Mouse (Mus musculus) CH12.LX (cell line): ENCODE data around the gene Hist1h2ap. TPM values are rescaled to one million over a fixed set of nuclear protein-coding genes. Genes with fewer than 3 reads are reported as not detected.

Source experiments
- DNase-seq: peaks from one replicate; pipeline ENCODE4 v3.0.0-alpha.2; 2013; ENCODE audit errors: extremely low read depth
- H3K27ac ChIP-seq: 2 replicates; pipeline ENCODE4 v1.5.1; 2012; ENCODE audit warnings: low read depth, mild to moderate bottlenecking, control low read depth, moderate library complexity; ENCODE audit not compliant: insufficient read depth
- H3K27me3 ChIP-seq: replicated peaks from 2 replicates; pipeline ENCODE3; 2012; ENCODE audit warnings: inconsistent platforms
- H3K36me3 ChIP-seq, 2 experiments: replicated peaks in 1 of 2; 2 replicates each; pipeline versions ENCODE3 to v1.6.1; 2012; ENCODE audit warnings: inconsistent platforms in 1 of 2, low read length in 1 of 2, mild to moderate bottlenecking in 1 of 2, mixed read lengths in 1 of 2, moderate library complexity in 1 of 2; ENCODE audit not compliant: control insufficient read depth in 1 of 2, insufficient read depth in 1 of 2
- H3K4me1 ChIP-seq, 2 experiments: 2 replicates each; pipeline ENCODE4 v1.6.1; 2012; ENCODE audit warnings: inconsistent platforms in 1 of 2, moderate library complexity in 1 of 2; ENCODE audit not compliant: insufficient read depth in 2 of 2, control insufficient read depth in 1 of 2
- H3K4me2 ChIP-seq: 2 replicates; pipeline ENCODE4 v1.6.1; 2012; ENCODE audit warnings: low read depth, mild to moderate bottlenecking, control low read depth; ENCODE audit not compliant: poor library complexity, insufficient read depth, severe bottlenecking
- H3K4me3 ChIP-seq, 3 experiments: fragments of 150-350 bp in 1 of 3; sonication (generic) in 1 of 3; replicated peaks in 1 of 3; 2 replicates each; pipeline versions ENCODE3 to v1.5.1; 2011 to 2012; ENCODE audit warnings: low read depth in 2 of 3, low read length in 2 of 3, mild to moderate bottlenecking in 2 of 3, moderate library complexity in 2 of 3, control low read depth in 1 of 3, improper control_type of control experiment in 1 of 3, inconsistent platforms in 1 of 3, mixed read lengths in 1 of 3; ENCODE audit not compliant: poor library complexity in 1 of 3
- H3K79me2 ChIP-seq: replicated peaks from 2 replicates; pipeline ENCODE4 v1.6.1; 2012; ENCODE audit warnings: mild to moderate bottlenecking, moderate library complexity; ENCODE audit not compliant: control insufficient read depth, poor library complexity, insufficient read depth, severe bottlenecking; ENCODE audit errors: extremely low read depth
- H3K9ac ChIP-seq: 2 replicates; pipeline ENCODE4 v1.6.1; 2012; ENCODE audit warnings: low read depth, mild to moderate bottlenecking, control low read depth, moderate library complexity; ENCODE audit not compliant: insufficient read depth
- H3K9me3 ChIP-seq: replicated peaks from 2 replicates; pipeline ENCODE3; 2012; ENCODE audit warnings: low read length, inconsistent platforms, mixed read lengths
- CHD1 ChIP-seq: IDR thresholded peaks from 2 replicates; pipeline ENCODE4 v1.6.1; 2012; ENCODE audit warnings: low read depth, low read length, improper control_type of control experiment, inconsistent platforms
- CHD2 ChIP-seq: IDR thresholded peaks from 2 replicates; pipeline ENCODE4 v1.6.1; 2011; ENCODE audit warnings: low read length, improper control_type of control experiment
- E2F4 ChIP-seq: IDR thresholded peaks from 2 replicates; pipeline ENCODE4 v1.6.1; 2011; ENCODE audit warnings: low read depth, low read length, improper control_type of control experiment; ENCODE audit not compliant: insufficient replicate concordance
- EP300 ChIP-seq: IDR thresholded peaks from 2 replicates; pipeline ENCODE4 v1.6.1; 2011; ENCODE audit warnings: low read length, improper control_type of control experiment
- HCFC1 ChIP-seq: IDR thresholded peaks from 2 replicates; pipeline ENCODE4 v1.6.1; 2012; ENCODE audit warnings: low read depth, mild to moderate bottlenecking, inconsistent platforms, low read length, improper control_type of control experiment
- IRF4 ChIP-seq: IDR thresholded peaks from 2 replicates; pipeline ENCODE4 v1.6.1; 2014; ENCODE audit warnings: low read depth, mild to moderate bottlenecking, inconsistent platforms, low read length, improper control_type of control experiment
- KAT2A ChIP-seq: IDR thresholded peaks from 2 replicates; pipeline ENCODE4 v1.6.1; 2012; ENCODE audit warnings: low read length, improper control_type of control experiment, inconsistent platforms; ENCODE audit not compliant: insufficient replicate concordance
- MAFK ChIP-seq: IDR thresholded peaks from 2 replicates; pipeline ENCODE4 v1.6.1; 2011; ENCODE audit warnings: low read length, improper control_type of control experiment; ENCODE audit not compliant: insufficient replicate concordance
- MAX ChIP-seq: IDR thresholded peaks from 2 replicates; pipeline ENCODE4 v1.6.1; 2011; ENCODE audit warnings: low read length, improper control_type of control experiment
- MAZ ChIP-seq: IDR thresholded peaks from 2 replicates; pipeline ENCODE4 v1.6.1; 2012; ENCODE audit warnings: low read depth, mild to moderate bottlenecking, inconsistent platforms, low read length, improper control_type of control experiment, moderate library complexity
- MEF2A ChIP-seq: IDR thresholded peaks from 2 replicates; pipeline ENCODE4 v1.6.1; 2014; ENCODE audit warnings: low read depth, mild to moderate bottlenecking, inconsistent platforms, low read length, improper control_type of control experiment, borderline replicate concordance
- MXI1 ChIP-seq: IDR thresholded peaks from 2 replicates; pipeline ENCODE4 v1.6.1; 2011; ENCODE audit warnings: mild to moderate bottlenecking, low read depth, low read length, improper control_type of control experiment
- MYC ChIP-seq: IDR thresholded peaks from 2 replicates; pipeline ENCODE4 v1.6.1; 2011; ENCODE audit warnings: low read depth, mild to moderate bottlenecking, improper control_type of control experiment, low read length
- NELFE ChIP-seq: IDR thresholded peaks from 2 replicates; pipeline ENCODE4 v1.6.1; 2011; ENCODE audit warnings: low read depth, low read length, improper control_type of control experiment
- NRF1 ChIP-seq: IDR thresholded peaks from 2 replicates; pipeline ENCODE4 v1.6.1; 2014; ENCODE audit warnings: low read depth, mild to moderate bottlenecking, inconsistent platforms, low read length, improper control_type of control experiment, moderate library complexity
- PAX5 ChIP-seq: IDR thresholded peaks from 2 replicates; pipeline ENCODE4 v1.6.1; 2012; ENCODE audit warnings: low read length, inconsistent platforms, mixed read lengths
- POLR2AphosphoS2 ChIP-seq: IDR thresholded peaks from 2 replicates; pipeline ENCODE4 v1.6.1; 2011; ENCODE audit warnings: low read depth, low read length, improper control_type of control experiment
- RCOR1 ChIP-seq: conservative IDR thresholded peaks from 2 replicates; pipeline ENCODE4 v1.6.1; 2012; ENCODE audit warnings: low read depth, mild to moderate bottlenecking, inconsistent platforms, low read length, improper control_type of control experiment
- SIN3A ChIP-seq: IDR thresholded peaks from 2 replicates; pipeline ENCODE4 v1.6.1; 2012; ENCODE audit warnings: low read length, improper control_type of control experiment, inconsistent platforms
- TBP ChIP-seq: conservative IDR thresholded peaks from 2 replicates; pipeline ENCODE4 v1.6.1; 2011; ENCODE audit warnings: low read depth, low read length, improper control_type of control experiment
- UBTF ChIP-seq: IDR thresholded peaks from 2 replicates; pipeline ENCODE4 v1.6.1; 2012; ENCODE audit warnings: low read depth, mild to moderate bottlenecking, inconsistent platforms, low read length, improper control_type of control experiment, moderate library complexity
- USF1 ChIP-seq: IDR thresholded peaks from 2 replicates; pipeline ENCODE4 v1.6.1; 2014; ENCODE audit warnings: low read depth, mild to moderate bottlenecking, inconsistent platforms, low read length, improper control_type of control experiment
- ZKSCAN1 ChIP-seq: IDR thresholded peaks from 2 replicates; pipeline ENCODE4 v1.6.1; 2012; ENCODE audit warnings: low read depth, inconsistent platforms, low read length, improper control_type of control experiment, borderline replicate concordance
- ZMIZ1 ChIP-seq: IDR thresholded peaks from 2 replicates; pipeline ENCODE4 v1.6.1; 2012; ENCODE audit warnings: low read depth, mild to moderate bottlenecking, inconsistent platforms, low read length, improper control_type of control experiment
- ZNF384 ChIP-seq: IDR thresholded peaks from 2 replicates; pipeline ENCODE4 v1.6.1; 2012; ENCODE audit warnings: low read depth, low read length, improper control_type of control experiment, inconsistent platforms
- dilution Hi-C: fragments of 300-500 bp; cut with MboI; formaldehyde crosslinking; loops from 2 replicates; pipeline ENCODE4 v1.14.3; 2020; ENCODE audit warnings: low sequenced_read_pairs; ENCODE audit not compliant: extremely low pct_unique_long_range_greater_than_20kb, extremely low pct_ligation_motif_present
- in situ Hi-C: fragments of 300-500 bp; cut with MboI; formaldehyde crosslinking; loops from 3 replicates; pipeline ENCODE4 v1.14.3; 2019; ENCODE audit warnings: low sequenced_read_pairs, low pct_ligation_motif_present, low pct_unique_long_range_greater_than_20kb, mixed read lengths
- polyA plus RNA-seq: library from polyadenylated mRNA; unstranded; fragments of >175 nt; gene quantifications from 2 replicates; pipeline ENCODE4 v1.2.1, GENCODE M21; 2012; ENCODE audit warnings: low read depth; ENCODE audit not compliant: insufficient read length
- total RNA-seq, 2 experiments: library from RNA; depleted of rRNA; stranded (reverse); fragments of 300-350 nt in 1 of 2; fragments of >200 nt in 1 of 2; gene quantifications; 2 replicates each; pipeline ENCODE4 v1.2.3; 2012 to 2014

Hist1h2ap gene
- total and polyA plus RNA-seq, 3 experiments = 66.8 to 2,951 (median 447) TPM

GRCm38 (mm10) chr13:21784311-21784710, 49.0 kb downstream of the Hist1h2ap start:
- no peak for TF ChIP-seq MAZ
- no peak for TF ChIP-seq MEF2A
- TF ChIP-seq, all 38 proteins: peak for 0
- Histone ChIP-seq H3K36me3 (no peaks in the 10 kb centered on the region), H3K27me3 (no peaks in the 10 kb centered on the region), H3K4me1 (peaks cover 0 to 33% of the 10 kb centered on the region in 2 experiments; a peak in 3 of 4 replicates), H3K9me3 (no peaks in the 10 kb centered on the region), H3K79me2 (no peaks in the 10 kb centered on the region), H3K27ac (peak overlapping the region; percentile 85; the same call in 1 of the 2 replicates), H3K9ac (peak overlapping the region; percentile 37), H3K4me2 (peak overlapping the region; percentile 72), H3K4me3 (no peak overlapping the region)
- DNase-seq = peak; percentile 29
- in situ Hi-C loops = no loop called here
- dilution Hi-C loops = no loop called here

GRCm38 (mm10) chr13:21783734-21784161, 49.6 kb downstream of the Hist1h2ap start:
- in situ Hi-C loops = no loop called here
- H3K4me3 ChIP-seq = peak overlapping the region in 1 of 3 experiments; percentile 25
- peaks cover 0 to 33% of the 10 kb centered on the region in 2 experiments; a peak in 3 of 4 replicates for H3K4me1 ChIP-seq
- dilution Hi-C loops = no loop called here
- H3K9me3 ChIP-seq = no peaks in the 10 kb centered on the region
- peak; percentile 65 for DNase-seq
- H3K27me3 ChIP-seq = no peaks in the 10 kb centered on the region
- peak overlapping the region; percentile 72 for H3K4me2 ChIP-seq
- TF ChIP-seq MXI1 (no peak), MYC (no peak), USF1 (no peak), IRF4 (peak; percentile 34; the same call in 1 of the 2 replicates), KAT2A (no peak), E2F4 (peak; percentile 97), ZNF384 (peak; percentile 40; the same call in 1 of the 2 replicates)
- no peaks in the 10 kb centered on the region for H3K79me2 ChIP-seq
- H3K27ac ChIP-seq = peak overlapping the region; percentile 85
- H3K36me3 ChIP-seq = no peaks in the 10 kb centered on the region
- peak overlapping the region; percentile 37 for H3K9ac ChIP-seq

GRCm38 (mm10) chr13:21783255-21783617, 50.1 kb downstream of the Hist1h2ap start, which contains the start of gene Hist1h3i:
Hist1h3i (minus strand) TSS chr13:21783370.
- DNase-seq = peak; percentile 92
- Histone ChIP-seq H3K79me2 (no peaks in the 10 kb centered on the region), H3K27ac (peak within 1 kb of the TSS; percentile 94), H3K4me3 (peak within 1 kb of the TSS; percentile 29 to 59 (median 43)), H3K4me2 (peak within 1 kb of the TSS; percentile 72), H3K9me3 (no peaks in the 10 kb centered on the region), H3K36me3 (no peaks in the 10 kb centered on the region), H3K27me3 (no peaks in the 10 kb centered on the region), H3K4me1 (peaks cover 0 to 29% of the 10 kb centered on the region in 2 experiments; a peak in 3 of 4 replicates), H3K9ac (peak within 1 kb of the TSS; percentile 83)
- in situ Hi-C loops (no loop called here), dilution Hi-C loops (no loop called here)
- TF ChIP-seq ZKSCAN1 = no peak
- no peak for TF ChIP-seq RCOR1
- TF ChIP-seq HCFC1 = peak; percentile 35
- peak; percentile 70; the same call in 1 of the 2 replicates for TF ChIP-seq CHD1
- TF ChIP-seq TBP = peak; percentile 99
- no peak for TF ChIP-seq E2F4
- peak; percentile 99 for TF ChIP-seq ZMIZ1
- TF ChIP-seq MAZ = no peak
- peak; percentile 62 for TF ChIP-seq POLR2AphosphoS2
- TF ChIP-seq UBTF = 0 out of 2 replicates have a peak, but pooled peaks have one; percentile 72
- TF ChIP-seq EP300 = no peak
- peak; percentile 79 for TF ChIP-seq CHD2
- TF ChIP-seq PAX5 = no peak
- TF ChIP-seq MAX = no peak
- no peak for TF ChIP-seq MEF2A
- TF ChIP-seq NRF1 = no peak
- TF ChIP-seq SIN3A = no peak
- no peak for TF ChIP-seq USF1
- peak; percentile 62; the same call in 1 of the 2 replicates for TF ChIP-seq MAFK
- TF ChIP-seq NELFE = peak; percentile 99
- TF ChIP-seq IRF4 = no peak
